Mouse (Mus musculus): ENCODE results near the gene Plekhd1. TPM values are rescaled to one million over a fixed set of nuclear protein-coding genes. Genes with fewer than 3 reads are reported as not detected.

Plekhd1 gene
- polyA plus RNA-seq (2015; fragmentation: Illumina TruSeq; extraction: RNeasy Lipid Tissue Mini Kit (QIAGEN cat#74804); ENCODE audit: low read depth, low replicate concordance), result 6.0 TPM

GRCm38 (mm10) chr12:80692269-80692972, at the start of gene Plekhd1:
Gene Plekhd1 (plus strand): TSS chr12:80692591.

GRCm38 (mm10) chr12:80643693-80644505, 48.5 kb upstream of the Plekhd1 start, which contains the start of the genes Slc39a9 and Erh:
Gene Slc39a9 (plus strand): TSS chr12:80643883.
Gene Erh (minus strand): TSS chr12:80644341.

GRCm38 (mm10) chr12:80760396-80760801, 68.0 kb downstream of the Plekhd1 start, which contains the start of gene Ccdc177:
Gene Ccdc177 (minus strand): TSS chr12:80760687.

Other genes with a start within 250 kb of the Plekhd1 start
- 98.9 TPM for gene Exd2, start 229.5 kb upstream of the Plekhd1 start, polyA plus RNA-seq (2015; fragmentation: Illumina TruSeq; extraction: RNeasy Lipid Tissue Mini Kit (QIAGEN cat#74804); ENCODE audit: low read depth, low replicate concordance)
- gene Galnt16, start 174.3 kb upstream of the Plekhd1 start, polyA plus RNA-seq (2015; fragmentation: Illumina TruSeq; extraction: RNeasy Lipid Tissue Mini Kit (QIAGEN cat#74804); ENCODE audit: low read depth, low replicate concordance), result 81.7 TPM
- 28.4 TPM for gene Slc39a9, start 48.7 kb upstream of the Plekhd1 start, polyA plus RNA-seq (2015; fragmentation: Illumina TruSeq; extraction: RNeasy Lipid Tissue Mini Kit (QIAGEN cat#74804); ENCODE audit: low read depth, low replicate concordance)
- 115 TPM for gene Erh, start 48.2 kb upstream of the Plekhd1 start, polyA plus RNA-seq (2015; fragmentation: Illumina TruSeq; extraction: RNeasy Lipid Tissue Mini Kit (QIAGEN cat#74804); ENCODE audit: low read depth, low replicate concordance)
- gene Ccdc177, start 68.1 kb downstream of the Plekhd1 start, polyA plus RNA-seq (2015; fragmentation: Illumina TruSeq; extraction: RNeasy Lipid Tissue Mini Kit (QIAGEN cat#74804); ENCODE audit: low read depth, low replicate concordance), result 5.0 TPM
- 24.3 TPM for gene Susd6, start 97.9 kb downstream of the Plekhd1 start, polyA plus RNA-seq (2015; fragmentation: Illumina TruSeq; extraction: RNeasy Lipid Tissue Mini Kit (QIAGEN cat#74804); ENCODE audit: low read depth, low replicate concordance)

Data from brain, adult 10 weeks (tissue).